Mouse (Mus musculus): ENCODE results near the gene Doc2g. TPM values are rescaled to one million over a fixed set of nuclear protein-coding genes. Genes with fewer than 3 reads are reported as not detected.

Doc2g gene
- polyA plus RNA-seq, 1 experiment from 2014 or later: 6.1 TPM

DNA sequence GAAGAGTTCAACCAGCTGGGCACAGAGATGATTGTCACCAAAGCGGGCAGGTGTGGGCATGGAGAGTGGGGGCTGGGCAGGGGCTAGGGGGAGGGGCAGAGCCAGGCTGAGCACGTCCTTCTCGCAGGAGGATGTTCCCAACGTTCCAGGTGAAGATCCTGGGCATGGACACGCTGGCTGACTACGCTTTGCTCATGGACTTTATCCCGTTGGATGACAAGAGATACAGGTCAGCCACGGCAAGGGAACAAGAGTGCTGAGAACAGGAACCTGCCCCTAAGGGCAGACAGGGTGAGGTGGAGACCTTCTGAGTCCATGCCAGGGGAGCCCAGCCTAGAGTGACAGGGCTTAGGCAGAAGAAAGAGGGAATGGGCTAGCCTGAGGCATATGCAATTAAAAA lies 6.4 kb upstream of the Doc2g start:
- no peaks in the 10 kb centered on the region for H3K9me3 ChIP-seq (ENCODE audit: low read length)
- H3K27ac ChIP-seq (ENCODE audit: low read length): no peak overlapping the region
- no peak overlapping the region for H3K4me3 ChIP-seq (ENCODE audit: low read length)
- no peak overlapping the region; the same call in 1 of the 2 replicates for H3K9ac ChIP-seq (replicated peaks; ENCODE audit: low read length)
- ATAC-seq (ENCODE audit: low FRiP score, low TSS enrichment): no peak
- H3K4me1 ChIP-seq (ENCODE audit: insufficient read depth, low read length): peaks cover 39% of the 10 kb centered on the region
- H3K27me3 ChIP-seq (ENCODE audit: insufficient read depth, low read length): no peaks in the 10 kb centered on the region
- no peaks in the 10 kb centered on the region for H3K36me3 ChIP-seq (ENCODE audit: insufficient read depth, low read length)
- H3K4me2 ChIP-seq (replicated peaks; ENCODE audit: low read depth, low read length): no peak overlapping the region
- WGBS: 71% methylated on average over 8 of the region's 8 CpGs

DNA sequence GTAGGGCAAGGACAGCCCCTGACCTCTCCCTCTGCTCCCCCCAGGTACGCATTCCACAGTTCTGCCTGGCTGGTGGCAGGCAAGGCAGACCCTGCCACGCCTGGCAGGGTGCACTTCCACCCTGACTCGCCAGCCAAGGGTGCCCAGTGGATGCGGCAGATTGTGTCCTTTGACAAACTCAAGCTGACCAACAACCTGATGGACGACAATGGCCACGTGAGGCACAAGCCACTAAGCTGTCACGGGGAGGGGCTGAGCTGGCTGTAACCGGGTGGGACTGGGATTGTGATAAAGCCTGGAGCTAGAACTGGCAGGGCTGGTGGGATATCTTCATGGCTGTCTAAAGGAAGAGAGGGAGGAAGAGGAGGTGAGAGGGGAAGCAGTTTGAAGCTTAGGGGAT lies 5.9 kb upstream of the Doc2g start:
- H3K4me2 ChIP-seq (replicated peaks; ENCODE audit: low read depth, low read length): no peak overlapping the region
- no peaks in the 10 kb centered on the region for H3K36me3 ChIP-seq (ENCODE audit: insufficient read depth, low read length)
- no peak overlapping the region for H3K4me3 ChIP-seq (ENCODE audit: low read length)
- 46% methylated on average over 8 of the region's 8 CpGs for WGBS
- peaks cover 43% of the 10 kb centered on the region for H3K4me1 ChIP-seq (ENCODE audit: insufficient read depth, low read length)
- H3K27me3 ChIP-seq (ENCODE audit: insufficient read depth, low read length): no peaks in the 10 kb centered on the region
- no peak overlapping the region; the same call in 1 of the 2 replicates for H3K9ac ChIP-seq (replicated peaks; ENCODE audit: low read length)
- no peak for ATAC-seq (ENCODE audit: low FRiP score, low TSS enrichment)
- H3K9me3 ChIP-seq (ENCODE audit: low read length): no peaks in the 10 kb centered on the region
- no peak overlapping the region for H3K27ac ChIP-seq (ENCODE audit: low read length)

DNA sequence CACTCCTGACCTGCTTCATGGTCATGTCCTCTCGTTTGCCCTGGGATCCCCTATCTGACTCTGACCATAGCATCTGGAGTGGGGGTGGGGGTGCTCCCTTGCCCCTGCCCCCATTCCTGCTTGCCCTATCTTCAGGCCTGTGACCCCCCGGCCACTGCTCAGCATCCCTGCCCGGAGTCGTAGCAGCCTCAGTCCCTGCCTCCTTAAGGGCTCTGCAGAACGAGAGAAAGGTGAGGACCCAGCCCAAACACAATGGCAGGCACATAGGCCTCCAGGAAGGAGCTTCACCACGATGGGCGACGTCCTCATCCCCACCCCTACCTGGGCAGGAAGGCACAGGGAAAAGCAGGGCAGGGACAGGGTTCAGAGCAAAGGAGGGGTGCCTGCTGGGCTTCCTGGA lies 4.8 kb upstream of the Doc2g start:
- 62% methylated on average over 8 of the region's 8 CpGs for WGBS
- H3K27me3 ChIP-seq (ENCODE audit: insufficient read depth, low read length): no peaks in the 10 kb centered on the region
- no peak overlapping the region for H3K9ac ChIP-seq (replicated peaks; ENCODE audit: low read length)
- H3K4me3 ChIP-seq (ENCODE audit: low read length): no peak overlapping the region
- no peak for ATAC-seq (ENCODE audit: low FRiP score, low TSS enrichment)
- no peaks in the 10 kb centered on the region for H3K9me3 ChIP-seq (ENCODE audit: low read length)
- H3K4me2 ChIP-seq (replicated peaks; ENCODE audit: low read depth, low read length): no peak overlapping the region
- no peak overlapping the region for H3K27ac ChIP-seq (ENCODE audit: low read length)
- peaks cover 43% of the 10 kb centered on the region for H3K4me1 ChIP-seq (ENCODE audit: insufficient read depth, low read length)
- H3K36me3 ChIP-seq (ENCODE audit: insufficient read depth, low read length): no peaks in the 10 kb centered on the region

- ATAC-seq (ENCODE audit: low FRiP score, low TSS enrichment): no peak
- peak overlapping the region; percentile 22 for H3K9ac ChIP-seq (replicated peaks; ENCODE audit: low read length)
- H3K4me1 ChIP-seq (ENCODE audit: insufficient read depth, low read length): peaks cover 43% of the 10 kb centered on the region
- H3K36me3 ChIP-seq (ENCODE audit: insufficient read depth, low read length): no peaks in the 10 kb centered on the region
- WGBS: 77% methylated on average over 9 of the region's 9 CpGs
- no peaks in the 10 kb centered on the region for H3K9me3 ChIP-seq (ENCODE audit: low read length)
- H3K27ac ChIP-seq (ENCODE audit: low read length): no peak overlapping the region
- peak overlapping the region; percentile 64; the same call in 1 of the 2 replicates for H3K4me3 ChIP-seq (ENCODE audit: low read length)
- no peaks in the 10 kb centered on the region for H3K27me3 ChIP-seq (ENCODE audit: insufficient read depth, low read length)
- H3K4me2 ChIP-seq (replicated peaks; ENCODE audit: low read depth, low read length): peak overlapping the region; percentile 82
Observed at GRCm38 (mm10) chr19:3999121-3999730, 3.9 kb upstream of the Doc2g start.

DNA sequence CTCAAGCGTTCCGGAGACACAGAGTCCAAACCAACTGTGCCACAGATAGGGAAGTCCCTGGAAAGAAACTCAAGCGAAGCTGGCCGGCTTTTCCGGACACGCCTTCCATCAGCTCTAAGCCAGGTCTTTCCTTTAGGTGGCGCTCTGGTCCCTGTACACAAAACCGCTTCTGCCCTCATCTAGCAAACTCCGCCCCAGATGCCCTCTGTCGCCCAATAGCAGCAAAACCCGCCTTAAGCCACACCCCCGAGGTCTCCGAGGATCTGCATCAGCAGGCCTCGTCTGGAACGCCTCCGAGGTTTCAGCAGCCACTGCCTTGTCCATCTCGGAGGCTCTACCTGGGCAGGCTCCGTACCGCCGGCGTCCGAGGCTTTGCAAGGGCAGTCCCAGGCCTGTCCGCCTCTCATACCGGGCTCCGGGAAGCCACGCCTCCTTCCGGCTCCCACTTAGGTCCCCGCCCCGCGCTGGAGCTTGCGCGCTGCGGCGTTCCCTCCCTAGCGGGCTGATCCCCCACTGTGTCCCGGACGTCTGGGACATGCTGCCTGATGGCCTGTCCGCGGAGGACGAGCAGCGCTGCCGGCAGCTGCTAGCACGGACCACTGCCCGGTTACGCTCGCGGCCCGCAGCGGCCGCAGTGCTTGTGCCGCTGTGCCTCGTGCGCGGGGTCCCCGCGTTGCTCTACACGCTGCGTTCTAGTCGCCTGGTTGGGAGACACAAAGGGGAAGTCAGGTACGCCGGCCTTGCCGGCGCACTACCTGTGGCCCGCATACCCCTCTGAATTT lies 2.8 kb upstream of the Doc2g start, which contains the start of the genes Nudt8 and Gm49405:
Gene Nudt8, plus strand, starts transcription at position 462 of the 782 bp plus-strand sequence.
Gene Gm49405, plus strand, starts transcription at position 508 of the 782 bp plus-strand sequence.
- Histone ChIP-seq H3K4me1 (ENCODE audit: insufficient read depth, low read length) (peaks cover 40% of the 10 kb centered on the region), H3K27ac (ENCODE audit: low read length) (peak within 1 kb of the TSS; percentile 99), H3K27me3 (ENCODE audit: insufficient read depth, low read length) (no peaks in the 10 kb centered on the region), H3K9me3 (ENCODE audit: low read length) (no peaks in the 10 kb centered on the region), H3K4me2 (replicated peaks; ENCODE audit: low read depth, low read length) (peak within 1 kb of the TSS; percentile 82), H3K36me3 (ENCODE audit: insufficient read depth, low read length) (no peaks in the 10 kb centered on the region), H3K4me3 (ENCODE audit: low read length) (peak within 1 kb of the TSS; percentile 64), H3K9ac (replicated peaks; ENCODE audit: low read length) (peak within 1 kb of the TSS; percentile 83)
- ATAC-seq (ENCODE audit: low FRiP score, low TSS enrichment): peak; percentile 94
- WGBS: 0% methylated on average over 64 of the region's 64 CpGs

DNA sequence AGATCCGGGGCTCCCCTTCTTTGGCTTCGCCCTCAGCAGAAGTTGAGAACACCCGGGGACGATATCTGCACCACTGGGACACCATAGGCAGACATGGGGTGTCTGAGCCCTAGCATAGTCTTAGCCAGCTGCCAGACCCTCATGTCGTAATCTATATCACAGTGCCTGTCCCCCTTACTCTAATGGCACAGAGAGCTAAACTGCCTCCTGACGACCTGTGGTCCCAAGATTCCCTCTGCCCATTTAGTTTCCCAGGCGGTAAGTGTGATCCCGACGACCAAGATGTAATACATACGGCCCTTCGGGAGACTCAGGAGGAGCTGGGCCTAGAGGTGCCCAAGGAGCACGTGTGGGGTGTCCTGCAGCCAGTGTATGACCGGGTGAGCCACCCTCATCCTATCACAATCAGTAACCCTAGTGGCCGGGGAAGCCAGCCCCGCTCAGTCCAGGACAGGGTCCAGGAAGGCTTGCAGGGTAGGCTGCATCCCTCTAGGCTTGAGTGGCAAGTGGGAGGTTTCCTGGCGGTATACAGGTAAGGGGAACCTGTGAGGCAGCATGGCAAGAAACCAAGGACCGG lies 2.1 kb upstream of the Doc2g start:
- 11% methylated on average over 17 of the region's 17 CpGs for WGBS
- H3K27me3 ChIP-seq (ENCODE audit: insufficient read depth, low read length): no peaks in the 10 kb centered on the region
- H3K9me3 ChIP-seq (ENCODE audit: low read length): no peaks in the 10 kb centered on the region
- H3K27ac ChIP-seq (ENCODE audit: low read length): peak overlapping the region; percentile 99
- peak overlapping the region; percentile 64 for H3K4me3 ChIP-seq (ENCODE audit: low read length)
- H3K4me1 ChIP-seq (ENCODE audit: insufficient read depth, low read length): peaks cover 33% of the 10 kb centered on the region
- peak overlapping the region; percentile 82 for H3K4me2 ChIP-seq (replicated peaks; ENCODE audit: low read depth, low read length)
- ATAC-seq (ENCODE audit: low FRiP score, low TSS enrichment): 0 out of 2 replicates have a peak, but pooled peaks have one; percentile 20
- H3K9ac ChIP-seq (replicated peaks; ENCODE audit: low read length): peak overlapping the region; percentile 83
- peaks cover 3% of the 10 kb centered on the region for H3K36me3 ChIP-seq (ENCODE audit: insufficient read depth, low read length)

GRCm38 (mm10) chr19:4001752-4002151 lies 1.4 kb upstream of the Doc2g start:
- Histone ChIP-seq H3K9ac (replicated peaks; ENCODE audit: low read length) (peak overlapping the region; percentile 83; the same call in 1 of the 2 replicates), H3K27ac (ENCODE audit: low read length) (no peak overlapping the region; the same call in 1 of the 2 replicates)
- no peak for ATAC-seq (ENCODE audit: low FRiP score, low TSS enrichment)

GRCm38 (mm10) chr19:4003641-4004040 lies 528 bp downstream of the Doc2g start:
- Histone ChIP-seq H3K27ac (ENCODE audit: low read length) (no peak overlapping the region), H3K4me3 (ENCODE audit: low read length) (no peak overlapping the region), H3K27me3 (ENCODE audit: insufficient read depth, low read length) (no peaks in the 10 kb centered on the region), H3K4me2 (replicated peaks; ENCODE audit: low read depth, low read length) (no peak overlapping the region), H3K9ac (replicated peaks; ENCODE audit: low read length) (no peak overlapping the region), H3K4me1 (ENCODE audit: insufficient read depth, low read length) (peaks cover 20% of the 10 kb centered on the region), H3K36me3 (ENCODE audit: insufficient read depth, low read length) (peaks cover 30% of the 10 kb centered on the region), H3K9me3 (ENCODE audit: low read length) (no peaks in the 10 kb centered on the region)
- ATAC-seq (ENCODE audit: low FRiP score, low TSS enrichment): no peak
- WGBS: 71% methylated on average over 12 of the region's 12 CpGs

More at GRCm38 (mm10) chr19:4001752-4002151, 1.4 kb upstream of the Doc2g start:
- peaks cover 11% of the 10 kb centered on the region for H3K36me3 ChIP-seq (ENCODE audit: insufficient read depth, low read length)
- H3K27me3 ChIP-seq (ENCODE audit: insufficient read depth, low read length): no peaks in the 10 kb centered on the region
- no peak overlapping the region for H3K4me2 ChIP-seq (replicated peaks; ENCODE audit: low read depth, low read length)
- H3K4me3 ChIP-seq (ENCODE audit: low read length): no peak overlapping the region
- WGBS: 76% methylated on average over 5 of the region's 5 CpGs
- no peaks in the 10 kb centered on the region for H3K9me3 ChIP-seq (ENCODE audit: low read length)
- H3K4me1 ChIP-seq (ENCODE audit: insufficient read depth, low read length): peaks cover 26% of the 10 kb centered on the region

DNA sequence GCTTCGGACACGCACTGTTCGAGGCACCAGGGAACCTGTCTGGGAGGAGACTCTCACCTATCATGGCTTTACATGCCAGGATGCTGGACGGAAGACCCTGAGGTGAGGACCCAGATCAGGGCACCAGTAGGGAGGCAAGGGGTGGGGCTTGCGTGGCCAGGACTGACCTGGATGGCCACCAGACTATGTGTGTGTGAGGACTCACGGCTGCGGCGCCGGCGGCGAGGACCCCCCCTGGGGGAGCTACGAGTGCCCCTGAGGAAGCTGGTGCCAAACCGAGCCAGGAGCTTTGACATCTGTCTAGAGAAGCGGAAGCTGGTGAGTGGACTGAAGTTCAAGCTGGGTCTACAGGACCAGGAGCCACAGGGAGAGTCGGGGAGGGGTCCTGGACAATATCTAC lies 1.2 kb downstream of the Doc2g start:
- 83% methylated on average over 15 of the region's 15 CpGs for WGBS
- H3K27me3 ChIP-seq (ENCODE audit: insufficient read depth, low read length): no peaks in the 10 kb centered on the region
- H3K9me3 ChIP-seq (ENCODE audit: low read length): no peaks in the 10 kb centered on the region
- H3K4me3 ChIP-seq (ENCODE audit: low read length): no peak overlapping the region
- H3K27ac ChIP-seq (ENCODE audit: low read length): no peak overlapping the region
- no peak overlapping the region for H3K4me2 ChIP-seq (replicated peaks; ENCODE audit: low read depth, low read length)
- H3K9ac ChIP-seq (replicated peaks; ENCODE audit: low read length): no peak overlapping the region
- peaks cover 19% of the 10 kb centered on the region for H3K4me1 ChIP-seq (ENCODE audit: insufficient read depth, low read length)
- no peak for ATAC-seq (ENCODE audit: low FRiP score, low TSS enrichment)
- peaks cover 36% of the 10 kb centered on the region for H3K36me3 ChIP-seq (ENCODE audit: insufficient read depth, low read length)

Data from kidney, embryonic 16.5 days (tissue).